Mouse (Mus musculus): ENCODE data around the gene Sept4. TPM values are rescaled to one million over a fixed set of nuclear protein-coding genes. Genes with fewer than 3 reads are reported as not detected.
A peak's percentile ranks its signal among the peaks of the same experiment; 100 is the strongest.

The Sept4 gene
- total and polyA plus RNA-seq, 3 experiments: 1.5 to 2.4 TPM; not detected in 1

GRCm38 (mm10) chr11:87523466-87523865 lies 45.2 kb upstream of the Sept4 start:
- H3K36me3 ChIP-seq (ENCODE audit: control insufficient read depth in 1 of 2, insufficient read depth in 2 of 2, low read length in 2 of 2): peaks cover 0 to 33% of the 10 kb centered on the region in 2 experiments; a peak in 2 of 4 replicates
- peak overlapping the region; percentile 13; the same call in 1 of the 2 replicates for H3K27ac ChIP-seq (ENCODE audit: control insufficient read depth, low read depth, low read length)
- DNase-seq (ENCODE audit: low read depth, low spot score): peak; percentile 65
- peak overlapping the region in 1 of 2 experiments; percentile 17; a peak in 1 of 4 replicates for H3K4me3 ChIP-seq (ENCODE audit: control insufficient read depth in 1 of 2, insufficient read depth in 1 of 2, low read depth in 2 of 2, low read length in 2 of 2)
- no peaks in the 10 kb centered on the region for H3K9me3 ChIP-seq (replicated peaks; ENCODE audit: insufficient read depth, low read length)
- H3K9ac ChIP-seq (ENCODE audit: control insufficient read depth, low read depth, low read length, poor library complexity, severe bottlenecking): peak overlapping the region; percentile 39
- no peak for TF ChIP-seq SMC3 (IDR thresholded peaks at IDR 0.05; ENCODE audit: low read depth, low read length)
- TF ChIP-seq HCFC1 (IDR thresholded peaks at IDR 0.05; ENCODE audit: low read depth, low read length): no peak
- 0 out of 2 replicates have a peak, but pooled peaks have one; percentile 57 for TF ChIP-seq TBP (IDR thresholded peaks at IDR 0.05; ENCODE audit: low read depth, low read length)
- TF ChIP-seq MYC (IDR thresholded peaks at IDR 0.05; ENCODE audit: low read depth, low read length): 0 out of 2 replicates have a peak, but pooled peaks have one; percentile 45
- peak; percentile 59 for TF ChIP-seq MAX (IDR thresholded peaks at IDR 0.05; ENCODE audit: low read length)
- H3K27me3 ChIP-seq (ENCODE audit: control insufficient read depth in 1 of 2, insufficient read depth in 2 of 2, low read length in 2 of 2): no peaks in the 10 kb centered on the region
- H3K79me2 ChIP-seq (ENCODE audit: control insufficient read depth, insufficient read depth, low read length, poor library complexity): no peaks in the 10 kb centered on the region
- peaks cover 10 to 27% of the 10 kb centered on the region in 2 experiments for H3K4me1 ChIP-seq (ENCODE audit: control insufficient read depth in 1 of 2, insufficient read depth in 2 of 2, low read length in 2 of 2)

DNA sequence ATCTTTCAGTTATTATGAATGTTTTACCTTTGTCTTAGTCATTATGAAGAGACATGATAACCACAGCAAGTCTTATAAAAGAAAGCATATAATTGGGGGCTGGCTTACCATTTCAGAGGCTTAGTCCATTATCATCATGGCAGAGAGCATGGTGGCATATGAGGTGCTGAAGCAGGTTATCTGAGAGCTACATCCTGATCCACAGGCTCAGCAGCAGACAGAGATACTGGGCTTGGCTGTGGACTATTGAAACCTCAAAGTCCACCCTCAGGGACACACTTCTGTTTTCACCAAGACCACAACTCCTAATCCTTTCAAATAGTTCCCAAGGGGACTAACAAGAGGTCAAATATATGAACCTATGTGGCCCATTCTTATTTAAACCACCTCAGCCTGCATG lies 44.7 kb upstream of the Sept4 start:
- Histone ChIP-seq H3K9ac (ENCODE audit: control insufficient read depth, low read depth, low read length, poor library complexity, severe bottlenecking) (no peak overlapping the region), H3K27me3 (ENCODE audit: control insufficient read depth in 1 of 2, insufficient read depth in 2 of 2, low read length in 2 of 2) (no peaks in the 10 kb centered on the region), H3K79me2 (ENCODE audit: control insufficient read depth, insufficient read depth, low read length, poor library complexity) (no peaks in the 10 kb centered on the region), H3K27ac (ENCODE audit: control insufficient read depth, low read depth, low read length) (no peak overlapping the region), H3K36me3 (ENCODE audit: control insufficient read depth in 1 of 2, insufficient read depth in 2 of 2, low read length in 2 of 2) (peaks cover 0 to 32% of the 10 kb centered on the region in 2 experiments; a peak in 2 of 4 replicates), H3K4me1 (ENCODE audit: control insufficient read depth in 1 of 2, insufficient read depth in 2 of 2, low read length in 2 of 2) (peaks cover 10 to 25% of the 10 kb centered on the region in 2 experiments), H3K4me3 (ENCODE audit: control insufficient read depth in 1 of 2, insufficient read depth in 1 of 2, low read depth in 2 of 2, low read length in 2 of 2) (peak overlapping the region in 1 of 2 experiments; percentile 17; a peak in 1 of 4 replicates), H3K9me3 (replicated peaks; ENCODE audit: insufficient read depth, low read length) (no peaks in the 10 kb centered on the region)
- TF ChIP-seq RAD21 (IDR thresholded peaks at IDR 0.05; ENCODE audit: low read depth, low read length) (no peak), TCF12 (IDR thresholded peaks at IDR 0.05; ENCODE audit: low read depth, low read length) (peak; percentile 57), MXI1 (IDR thresholded peaks at IDR 0.05; ENCODE audit: low read depth, low read length) (no peak), POLR2A (IDR thresholded peaks at IDR 0.05; ENCODE audit: control insufficient read depth in 1 of 2, insufficient read depth in 1 of 2, low read depth in 1 of 2, low read length in 2 of 2, poor library complexity in 1 of 2) (no peak), ZNF384 (IDR thresholded peaks at IDR 0.05; ENCODE audit: low read depth, low read length) (no peak), KAT2A (conservative IDR thresholded peaks at IDR 0.05; ENCODE audit: low read depth, low read length) (no peak), SIN3A (IDR thresholded peaks at IDR 0.05; ENCODE audit: low read length) (peak; percentile 40; the same call in 1 of the 2 replicates), GATA1 (IDR thresholded peaks at IDR 0.05; ENCODE audit: low read depth, low read length) (peak; percentile 50; the same call in 1 of the 2 replicates), EP300 (IDR thresholded peaks at IDR 0.05; ENCODE audit: low read depth in 1 of 2, low read length in 2 of 2) (peak; percentile 41 to 51; a peak in 2 of 4 replicates), MAZ (IDR thresholded peaks at IDR 0.05; ENCODE audit: low read depth, low read length) (no peak), ZKSCAN1 (IDR thresholded peaks at IDR 0.05; ENCODE audit: low read depth, low read length) (no peak), SMC3 (IDR thresholded peaks at IDR 0.05; ENCODE audit: low read depth, low read length) (no peak), MAFK (IDR thresholded peaks at IDR 0.05; ENCODE audit: borderline replicate concordance, low read depth, low read length) (no peak), E2F4 (IDR thresholded peaks at IDR 0.05; ENCODE audit: borderline replicate concordance, low read depth, low read length) (no peak), ZC3H11A (IDR thresholded peaks at IDR 0.05; ENCODE audit: low read depth, low read length) (no peak)
- DNase-seq (ENCODE audit: low read depth, low spot score): peak; percentile 51

Data from MEL (cell line).